ENCODE assay signal across 30 mouse cellular contexts in genomic region chr13:15979551-15979950, GRCm38 (mm10). TPM values are rescaled to one million over a fixed set of nuclear protein-coding genes. Genes with fewer than 3 reads are reported as not detected.
DNase-seq lines count a peak whose midpoint lies in the region; ATAC-seq and TF ChIP-seq lines count a peak whose summit lies in the region.
"Had no signal": no experiment of that assay in that cellular context is flagged by ENCODE, and none has a peak within 500 bp of the region (broad histone marks: within the 10 kb centered on the region; RNA-seq: fewer than 3 reads in every experiment).

No protein-coding gene starts in this region.

- no peak overlapping the region for H3K9ac ChIP-seq in forebrain, postnatal 0 days
- no peak overlapping the region for H3K9ac ChIP-seq in forebrain, embryonic 12.5 days
- H3K9ac ChIP-seq: embryonic facial prominence, embryonic 12.5 days; forebrain, embryonic 15.5 days; kidney, embryonic 15.5 days; liver, embryonic 12.5 days; liver, postnatal 0 days; midbrain, embryonic 13.5 days; stomach, embryonic 15.5 days had no signal

- WGBS in forebrain, postnatal 0 days: 64% methylated on average over 3 of the region's 3 CpGs
- 87% methylated on average over 3 of the region's 3 CpGs for WGBS in forebrain, embryonic 12.5 days

- no peak for TF ChIP-seq CTCF in forebrain, postnatal 0 days (IDR thresholded peaks at IDR 0.05; ENCODE audit: low read depth)

- no peaks in the 10 kb centered on the region for H3K36me3 ChIP-seq in forebrain, postnatal 0 days (ENCODE audit: insufficient read depth)
- H3K36me3 ChIP-seq in forebrain, embryonic 12.5 days (replicated peaks): no peaks in the 10 kb centered on the region
- H3K36me3 ChIP-seq: embryonic facial prominence, embryonic 12.5 days; forebrain, embryonic 15.5 days; hindbrain, embryonic 10.5 days; kidney, embryonic 15.5 days; liver, embryonic 12.5 days; midbrain, embryonic 13.5 days; stomach, embryonic 15.5 days had no signal

- H3K4me1 ChIP-seq in forebrain, postnatal 0 days (ENCODE audit: insufficient read depth): no peaks in the 10 kb centered on the region
- H3K4me1 ChIP-seq in forebrain, embryonic 12.5 days: no peaks in the 10 kb centered on the region
- H3K4me1 ChIP-seq: embryonic facial prominence, embryonic 12.5 days; forebrain, embryonic 15.5 days; hindbrain, embryonic 10.5 days; kidney, embryonic 15.5 days; liver, embryonic 12.5 days; midbrain, embryonic 13.5 days; stomach, embryonic 15.5 days had no signal

- H3K27me3 ChIP-seq in forebrain, postnatal 0 days (ENCODE audit: insufficient read depth, low read length): no peaks in the 10 kb centered on the region
- H3K27me3 ChIP-seq in forebrain, embryonic 12.5 days: no peaks in the 10 kb centered on the region
- H3K27me3 ChIP-seq: CH12.LX; embryonic facial prominence, embryonic 12.5 days; forebrain, embryonic 15.5 days; kidney, embryonic 15.5 days; liver, embryonic 12.5 days; midbrain, embryonic 13.5 days; stomach, embryonic 15.5 days had no signal

- H3K27ac ChIP-seq in forebrain, postnatal 0 days (ENCODE audit: low read depth, low read length): no peak overlapping the region
- no peak overlapping the region for H3K27ac ChIP-seq in forebrain, embryonic 12.5 days
- H3K27ac ChIP-seq: embryonic facial prominence, embryonic 12.5 days; forebrain, embryonic 15.5 days; hindbrain, embryonic 10.5 days; kidney, embryonic 15.5 days; liver, embryonic 12.5 days; midbrain, embryonic 13.5 days; stomach, embryonic 15.5 days had no signal

- ATAC-seq in forebrain, postnatal 0 days: peak; percentile 70
- no peak for ATAC-seq in forebrain, embryonic 12.5 days (ENCODE audit: low FRiP score)
- ATAC-seq: activated CD4-positive, CD25-positive, alpha-beta regulatory T cell, adult 4 months; forebrain, embryonic 15.5 days; hindbrain, embryonic 16.5 days; liver, embryonic 12.5 days; liver, postnatal 0 days; midbrain, embryonic 13.5 days had no signal

- no peak for DNase-seq in forebrain, postnatal 0 days
- DNase-seq in right cerebral cortex, adult 2 months (ENCODE audit: low spot score in 2 of 2): peak; percentile 49 to 55
- DNase-seq in right cerebral cortex, postnatal 4 days: no peak
- peak; percentile 10 for DNase-seq in right cerebral cortex, postnatal 25 days
- DNase-seq in natural killer cell, adult 2 months (ENCODE audit: low spot score in 2 of 2): no peak
- DNase-seq in adrenal gland, postnatal 14 days: no peak
- DNase-seq: adrenal gland, adult 2 months; cerebellum, adult 11 months; cerebellum, adult 9-10 months; cerebellum, postnatal 36 days; embryo, embryonic 11 days; gastrocnemius, postnatal 25 days; heart, postnatal 14 days; kidney, adult 18-20 months; kidney, postnatal 25 days; liver, postnatal 0 days; lung, postnatal 4 days; retina, postnatal 1 day; thymus, postnatal 14 days had no signal

- H3K4me3 ChIP-seq in forebrain, postnatal 0 days (ENCODE audit: low read depth, low read length): no peak overlapping the region
- H3K4me3 ChIP-seq in forebrain, embryonic 12.5 days (replicated peaks): no peak overlapping the region
- H3K4me3 ChIP-seq: embryonic facial prominence, embryonic 12.5 days; forebrain, embryonic 15.5 days; hindbrain, embryonic 10.5 days; kidney, embryonic 15.5 days; liver, embryonic 12.5 days; midbrain, embryonic 13.5 days; stomach, embryonic 15.5 days had no signal

- no peak overlapping the region for H3K4me2 ChIP-seq in forebrain, postnatal 0 days (ENCODE audit: low read depth)
- no peak overlapping the region for H3K4me2 ChIP-seq in forebrain, embryonic 12.5 days
- H3K4me2 ChIP-seq: embryonic facial prominence, embryonic 12.5 days; forebrain, embryonic 15.5 days; kidney, embryonic 15.5 days; liver, embryonic 12.5 days; midbrain, embryonic 13.5 days; stomach, embryonic 15.5 days had no signal

- no peaks in the 10 kb centered on the region for H3K9me3 ChIP-seq in forebrain, postnatal 0 days (ENCODE audit: low read length)
- no peaks in the 10 kb centered on the region for H3K9me3 ChIP-seq in forebrain, embryonic 12.5 days
- H3K9me3 ChIP-seq: embryonic facial prominence, embryonic 12.5 days; forebrain, embryonic 15.5 days; hindbrain, embryonic 10.5 days; kidney, embryonic 15.5 days; liver, embryonic 12.5 days; midbrain, embryonic 13.5 days; stomach, embryonic 15.5 days had no signal

RNA-seq across cellular contexts. Expression of gene Inhba, which starts 32.1 kb away (rescaled TPM):
- total RNA-seq in forebrain, postnatal 0 days (2014; rRNA removed): 2.0 and 4.5 TPM in 2 replicates
- 4.3 and 5.6 TPM in 2 replicates for polyA plus RNA-seq in forebrain, postnatal 0 days (2015; fragmentation: Nextera tagmentation; extraction: Ambion mirVana)
- polyA plus RNA-seq in forebrain, embryonic 12.5 days (2016; fragmentation: Nextera tagmentation; extraction: Ambion mirVana): 1.4 and 1.6 TPM in 2 replicates
- total RNA-seq in adrenal gland, postnatal 14 days (2021): 1.8 and 2.3 TPM in 2 replicates
- total RNA-seq: CH12.LX had no signal
- polyA plus RNA-seq: activated CD4-positive, CD25-positive, alpha-beta regulatory T cell, adult 4 months had no signal

Comparison
In these comparisons a context has a peak if more than half of its experiments do, and no peak if none do; other contexts are left out.
1. DNase-seq: peak in right cerebral cortex, adult 2 months (2 of 2) and right cerebral cortex, postnatal 25 days (single experiment); none in forebrain, postnatal 0 days (single experiment), right cerebral cortex, postnatal 4 days (single experiment), natural killer cell, adult 2 months (0 of 2) and adrenal gland, postnatal 14 days (single experiment).